Mouse (Mus musculus): ENCODE data around the gene Wwtr1. TPM values are rescaled to one million over a fixed set of nuclear protein-coding genes. Genes with fewer than 3 reads are reported as not detected.
A peak's percentile ranks its signal among the peaks of the same experiment; 100 is the strongest.

Gene Wwtr1
- 10 to 100 TPM; 18.0 to 26.9 (median 22.4) TPM for total RNA-seq (2022)

GRCm38 (mm10) chr3:57575660-57576055 is at the start of gene Wwtr1:
Gene Wwtr1, minus strand, starts transcription at chr3:57575910.
- DNase-seq (ENCODE audit: low spot score in 2 of 2): peak; percentile 83 to 87

- DNase-seq (ENCODE audit: low spot score in 2 of 2): no peak
Observed at GRCm38 (mm10) chr3:57619718-57620117, 44.0 kb upstream of the Wwtr1 start.

DNA sequence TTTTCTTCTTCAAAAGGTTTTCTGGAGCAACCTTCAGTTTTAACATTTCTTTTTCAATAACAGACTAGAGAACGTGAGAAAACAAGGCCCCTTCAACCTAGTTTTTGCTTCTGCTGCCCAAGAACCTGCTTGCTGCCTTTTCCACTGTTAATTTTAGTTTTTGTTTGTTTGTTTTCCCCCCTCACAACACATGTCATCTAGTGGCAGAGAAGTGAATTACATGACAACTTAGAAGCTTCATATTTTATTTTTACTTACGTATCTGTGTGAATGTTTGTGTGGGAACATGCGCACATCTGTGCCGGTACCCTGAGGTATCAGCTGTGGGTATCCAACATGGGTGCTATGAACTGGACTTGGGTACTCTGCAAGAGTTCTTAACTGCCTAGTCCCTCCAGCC is 39.9 kb upstream of the Wwtr1 start:
- DNase-seq (ENCODE audit: low spot score in 2 of 2): no peak

- DNase-seq (ENCODE audit: low spot score in 2 of 2): no peak
Observed at GRCm38 (mm10) chr3:57612430-57612997, 36.8 kb upstream of the Wwtr1 start.

DNA sequence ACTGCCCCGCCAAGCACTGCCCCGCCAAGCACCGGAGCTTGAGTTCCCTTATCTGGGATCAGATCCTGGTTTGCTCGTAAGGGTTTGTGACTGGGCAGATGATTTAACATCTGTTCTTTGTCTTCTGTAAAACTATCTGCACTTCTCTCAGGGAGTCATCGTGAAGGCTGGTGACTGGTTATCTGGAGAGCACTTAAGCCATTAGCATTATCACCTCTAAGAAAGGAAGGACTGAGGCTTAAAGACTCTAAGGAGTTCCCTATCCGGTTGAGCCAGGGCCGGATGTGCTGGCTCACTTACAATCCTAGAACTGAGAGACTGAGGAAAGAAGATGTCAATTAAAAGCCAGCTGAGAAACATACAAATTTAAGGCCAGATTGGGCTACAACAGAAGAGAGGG is 36.1 kb upstream of the Wwtr1 start:
- no peak for DNase-seq (ENCODE audit: low spot score in 2 of 2)

DNA sequence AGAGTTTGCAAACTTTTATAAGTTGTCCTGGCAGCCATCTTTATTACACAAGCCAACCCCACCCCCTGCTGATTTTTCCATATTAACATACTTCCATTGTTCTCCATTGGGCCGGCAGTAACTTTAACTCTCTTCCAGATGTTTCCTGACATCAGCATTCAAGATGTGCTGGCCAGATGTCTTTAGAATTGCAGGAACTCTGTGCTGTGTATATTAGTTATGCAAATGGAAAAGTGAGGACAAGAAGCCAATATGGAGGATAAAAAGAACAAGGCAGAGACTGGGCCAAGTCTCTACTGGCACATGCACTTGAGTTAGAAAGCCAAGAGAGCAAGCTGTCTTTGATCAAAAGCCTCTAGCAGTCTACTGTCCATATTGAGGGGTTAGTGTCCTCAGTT is 28.9 kb upstream of the Wwtr1 start:
- DNase-seq (ENCODE audit: low spot score in 2 of 2): no peak

- DNase-seq (ENCODE audit: low spot score in 2 of 2): no peak
Observed at GRCm38 (mm10) chr3:57603891-57604617, 28.3 kb upstream of the Wwtr1 start.

DNA sequence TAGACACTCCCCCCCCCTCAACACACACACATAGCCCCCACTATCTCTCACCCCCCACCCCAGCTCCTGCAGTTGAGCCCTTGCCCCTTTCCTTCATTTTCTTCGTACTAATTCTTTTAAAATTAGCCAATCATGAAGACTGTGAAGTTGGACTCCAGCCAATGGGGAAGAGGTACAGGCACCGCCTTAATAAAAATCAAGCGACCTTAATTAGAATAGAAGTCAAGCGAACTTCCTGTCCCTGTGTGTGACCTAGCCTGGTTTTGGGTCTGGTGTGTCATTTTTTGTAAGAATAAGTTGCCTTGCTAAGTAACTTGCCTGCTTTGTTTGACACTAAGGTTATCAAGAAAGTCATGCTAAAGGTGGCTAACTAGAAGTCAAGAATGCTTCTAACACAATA is 26.9 kb upstream of the Wwtr1 start:
- no peak for DNase-seq (ENCODE audit: low spot score in 2 of 2)

GRCm38 (mm10) chr3:57596566-57596965 is 20.9 kb upstream of the Wwtr1 start:
- DNase-seq (ENCODE audit: low spot score in 2 of 2): no peak

DNA sequence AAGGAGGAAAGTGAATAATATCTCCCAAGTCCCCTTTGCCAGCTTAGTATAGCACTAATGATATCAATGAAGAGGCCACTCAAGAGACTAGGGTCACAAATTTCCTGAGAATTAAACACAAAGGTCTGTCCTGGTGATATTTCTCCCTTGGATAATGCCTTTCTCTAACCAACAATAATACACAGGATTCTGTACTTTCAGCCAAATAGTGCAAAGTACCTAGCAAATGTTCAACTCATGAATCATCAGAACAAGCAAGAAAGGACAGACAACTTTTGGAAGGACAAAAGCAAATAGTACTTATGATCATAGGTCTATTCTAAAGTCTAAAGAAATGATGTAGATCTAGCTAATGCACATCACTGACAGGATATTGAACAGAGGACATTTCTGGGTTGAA is 19.8 kb upstream of the Wwtr1 start:
- DNase-seq (ENCODE audit: low spot score in 2 of 2): no peak

- no peak for DNase-seq (ENCODE audit: low spot score in 2 of 2)
Observed at GRCm38 (mm10) chr3:57585967-57586366, 10.3 kb upstream of the Wwtr1 start.

GRCm38 (mm10) chr3:57583533-57583932 is 7.8 kb upstream of the Wwtr1 start:
- DNase-seq (ENCODE audit: low spot score in 2 of 2): no peak

DNA sequence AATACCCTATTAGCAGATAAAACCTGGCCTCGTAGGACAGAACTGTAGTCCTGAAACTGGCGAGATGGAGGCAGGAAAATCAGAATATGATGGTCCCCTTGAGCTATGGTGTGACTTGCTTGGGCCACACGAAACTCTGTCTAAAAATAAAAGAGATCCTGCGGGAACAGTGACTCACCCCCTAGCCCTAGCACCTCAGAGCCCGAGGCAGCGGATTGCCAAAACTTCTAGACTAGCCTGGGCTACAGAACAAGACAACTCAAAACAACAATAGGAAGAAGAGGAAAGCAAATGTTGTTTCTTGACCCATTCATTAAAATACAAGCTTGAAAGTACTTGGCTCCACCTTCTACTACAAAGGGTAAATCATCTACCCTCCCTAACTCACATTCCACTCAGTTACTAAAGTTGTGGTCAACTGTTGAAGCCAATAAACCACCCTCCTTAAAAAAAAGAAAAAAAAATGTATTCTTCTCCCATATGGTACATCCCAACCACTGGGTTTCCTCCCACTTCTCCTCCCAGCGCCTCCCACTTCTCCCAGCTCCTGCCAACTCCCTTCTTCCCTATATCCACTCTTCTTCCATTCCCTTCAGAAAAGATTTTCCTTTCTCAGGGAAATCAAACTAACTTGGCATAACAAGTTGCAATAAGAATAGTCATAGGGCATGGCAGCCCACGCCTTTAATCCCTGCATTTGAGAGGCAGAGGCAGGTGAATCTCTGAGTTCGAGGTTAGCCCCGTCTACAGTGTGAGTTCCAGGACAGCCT is 4.9 kb upstream of the Wwtr1 start:
- DNase-seq (ENCODE audit: low spot score in 2 of 2): no peak

GRCm38 (mm10) chr3:57576056-57576824 is 530 bp upstream of the Wwtr1 start:
- peak; percentile 45 to 53 for DNase-seq (ENCODE audit: low spot score in 2 of 2)

DNA sequence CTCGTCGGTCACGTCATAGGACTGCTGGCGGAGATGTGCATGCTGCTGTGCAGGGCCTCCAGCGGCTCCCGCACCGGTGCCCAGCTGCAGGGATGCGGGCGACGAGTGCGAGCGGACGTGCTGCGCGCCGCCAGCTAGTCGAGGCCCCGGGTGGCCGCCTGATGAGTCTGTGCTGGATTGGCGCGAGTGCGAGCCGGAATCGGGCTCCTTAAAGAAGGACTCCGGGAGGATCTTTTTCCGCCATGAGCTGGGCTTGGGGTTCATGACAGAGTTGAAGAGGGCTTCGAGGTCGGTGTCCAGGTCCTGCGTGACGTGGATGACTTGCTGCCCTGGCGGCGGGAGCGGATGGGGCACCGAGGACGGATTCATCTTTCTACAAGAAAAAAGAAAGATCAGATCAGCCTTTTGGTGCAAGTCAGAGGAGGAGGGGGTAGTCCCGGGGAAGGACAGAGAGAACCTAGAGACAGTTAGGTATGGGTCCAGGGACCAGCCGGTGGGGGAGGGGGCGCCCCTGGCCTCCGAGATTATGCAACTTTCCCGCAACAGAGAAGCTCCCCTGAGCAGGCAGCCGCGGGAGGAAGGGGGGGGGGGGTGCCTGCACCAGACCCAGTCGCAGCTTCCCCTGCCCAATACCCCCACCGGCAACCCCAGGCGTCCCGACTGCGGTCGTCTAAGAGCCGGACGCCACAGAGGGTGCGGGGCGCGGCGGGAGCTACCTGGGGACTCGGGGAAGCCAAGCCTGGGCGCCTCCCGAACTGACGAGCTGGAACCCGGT is 638 bp downstream of the Wwtr1 start:
- peak; percentile 28 to 33 for DNase-seq (ENCODE audit: low spot score in 2 of 2)

DNA sequence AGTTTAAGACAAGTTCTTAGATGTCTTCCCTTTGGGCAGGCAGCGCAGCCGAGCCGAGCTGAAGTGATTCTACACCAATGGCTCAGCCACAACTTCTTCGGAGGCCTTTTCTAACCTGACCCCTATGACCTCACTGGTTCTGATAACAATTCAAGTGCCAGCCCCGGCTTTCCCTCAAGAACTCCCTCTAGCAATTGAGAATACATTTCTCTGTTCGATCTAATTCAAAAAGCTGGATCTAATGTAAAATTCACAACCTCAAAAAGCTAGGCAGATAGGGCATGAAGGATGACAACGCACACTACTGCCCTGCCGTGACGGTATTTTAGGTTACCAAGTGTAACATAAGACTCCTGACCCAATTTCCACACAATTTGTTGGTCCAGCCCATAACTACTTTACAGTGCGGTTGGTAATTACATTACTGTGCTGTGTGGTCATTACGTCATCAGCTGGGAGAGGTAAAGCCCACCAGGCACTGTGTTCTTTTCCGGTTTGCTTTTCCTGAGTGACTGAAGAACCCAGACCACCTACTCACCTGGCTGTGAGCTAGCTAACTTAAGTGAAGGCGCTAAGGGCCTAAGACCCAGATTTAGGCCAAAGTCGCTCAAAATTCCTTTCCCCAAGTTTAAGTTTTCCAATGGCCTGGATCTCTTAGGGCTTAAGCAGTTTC is 1.7 kb downstream of the Wwtr1 start:
- no peak for DNase-seq (ENCODE audit: low spot score in 2 of 2)

DNA sequence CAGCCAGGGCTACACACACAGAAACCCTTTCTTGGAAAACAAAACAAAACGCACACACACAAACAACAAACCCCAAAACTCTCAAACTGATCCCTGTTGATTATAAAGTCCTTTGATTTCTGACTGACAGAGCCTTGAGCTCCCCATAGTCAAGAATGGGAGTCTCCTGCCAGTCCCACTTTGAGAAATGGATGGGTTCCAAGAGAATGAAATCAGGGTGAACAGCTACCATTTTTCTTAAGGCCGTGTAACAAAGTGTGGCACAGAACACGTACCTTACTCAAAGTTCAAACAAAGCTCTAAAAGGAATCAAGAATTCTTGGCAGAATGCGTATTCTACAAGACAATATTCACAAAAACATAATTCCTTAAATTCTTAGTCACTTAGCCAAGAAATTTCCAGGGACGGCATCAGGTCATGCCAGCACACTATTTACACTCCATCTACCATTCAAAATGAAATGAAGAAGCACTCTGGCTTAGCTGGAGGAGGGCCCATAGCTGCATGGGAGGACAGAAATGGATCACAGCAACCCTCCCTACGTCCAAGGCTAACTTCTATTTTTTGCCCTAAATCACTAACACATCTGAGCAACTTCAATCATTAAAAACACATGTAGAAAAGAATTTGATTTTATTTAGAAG is 3.3 kb downstream of the Wwtr1 start:
- no peak for DNase-seq (ENCODE audit: low spot score in 2 of 2)

- DNase-seq (ENCODE audit: low spot score in 2 of 2): no peak
Observed at GRCm38 (mm10) chr3:57566655-57567054, 9.1 kb downstream of the Wwtr1 start.

- DNase-seq (ENCODE audit: low spot score in 2 of 2): no peak
Observed at GRCm38 (mm10) chr3:57563627-57564026, 12.1 kb downstream of the Wwtr1 start.

DNA sequence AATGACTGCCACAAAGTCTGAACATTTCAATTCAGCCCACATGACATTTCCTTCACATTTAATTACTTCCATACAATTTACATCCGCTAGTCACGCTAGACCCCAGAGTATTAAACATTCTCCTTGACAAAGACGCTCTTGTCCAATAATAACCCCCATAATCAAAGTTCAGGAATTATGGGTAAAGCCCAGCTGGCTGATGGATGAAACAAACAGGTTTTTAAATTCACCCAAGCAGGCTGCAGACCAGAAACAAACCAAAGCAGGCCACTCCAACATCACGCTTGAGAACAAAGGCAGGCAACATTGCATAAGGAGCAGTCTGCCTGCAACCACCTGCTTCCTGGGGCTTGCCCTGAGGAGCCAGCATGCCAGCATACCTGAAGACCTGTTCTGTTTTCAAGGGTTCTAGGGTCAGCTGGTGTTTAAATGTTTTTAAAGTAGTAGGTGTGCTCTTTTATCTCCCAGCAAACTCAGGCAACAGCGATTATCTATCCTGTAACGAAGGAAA is 12.7 kb downstream of the Wwtr1 start:
- DNase-seq (ENCODE audit: low spot score in 2 of 2): no peak
